Mouse (Mus musculus): Measurements from ENCODE around the gene Gm45021. TPM values are rescaled to one million over a fixed set of nuclear protein-coding genes. Genes with fewer than 3 reads are reported as not detected.

Gm45021 gene
- total RNA-seq, 2 experiments from 2014 or later, result not detected

DNA sequence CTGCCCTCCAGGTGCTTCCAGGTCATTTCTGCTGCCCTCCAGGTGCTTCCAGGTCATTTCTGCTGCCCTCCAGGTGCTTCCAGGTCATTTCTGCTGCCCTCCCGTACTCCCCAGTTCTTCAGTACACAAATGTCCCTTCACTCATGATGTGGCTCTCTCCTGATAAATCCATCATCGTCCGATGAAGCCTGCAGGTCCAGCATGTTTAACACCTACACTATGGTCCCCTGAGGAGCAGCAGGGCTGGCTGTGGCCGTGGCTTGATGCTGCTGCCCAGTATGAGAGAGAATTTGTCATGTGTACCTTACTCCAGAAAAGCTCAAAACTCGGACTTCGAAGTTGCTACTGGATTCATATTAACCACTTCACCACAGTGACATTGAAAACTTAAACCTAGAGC, 52.0 kb downstream of the Gm45021 start:
- no peak for DNase-seq
- intact Hi-C loops (cut with DNase I), result loop anchor here (10.0 kb wide), 1 partner anchor 313 kb away; no protein-coding TSS in a partner anchor

DNA sequence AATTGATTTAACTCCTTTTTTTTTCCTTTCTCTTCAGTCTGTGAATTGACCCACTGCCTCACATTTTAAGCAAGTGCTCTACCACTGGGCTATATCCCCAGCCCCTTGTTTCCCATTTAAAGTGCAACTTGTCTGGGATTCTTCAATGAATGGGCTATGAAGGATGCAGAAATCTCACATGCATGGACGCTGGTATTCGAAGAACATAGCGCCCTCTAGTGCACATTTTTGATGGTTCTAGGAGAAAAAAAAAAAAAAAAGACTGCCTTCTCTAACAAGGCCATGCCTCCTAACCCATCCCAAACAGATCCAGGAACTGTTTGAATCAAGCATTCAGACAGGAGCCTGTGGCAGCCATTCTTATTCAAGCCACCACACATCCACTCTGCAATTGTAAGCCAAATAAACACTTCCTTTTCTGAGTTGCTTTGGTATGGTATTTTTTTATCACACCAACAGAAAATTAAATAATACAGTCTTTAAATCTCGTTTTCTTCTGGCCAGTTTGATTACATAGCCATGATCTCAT, 53.4 kb downstream of the Gm45021 start:
- peak in 1 of 2 experiments; percentile 61 for DNase-seq
- intact Hi-C loops (cut with DNase I), result loop anchor here (2.0 to 10.0 kb wide), 2 partner anchors 96 to 312 kb away; no protein-coding TSS in a partner anchor

GRCm38 (mm10) chr6:48645660-48646308, 56.4 kb downstream of the Gm45021 start:
- DNase-seq, result peak; percentile 78 to 82
- intact Hi-C loops (cut with DNase I), result loop anchor here (1.0 to 10.0 kb wide), 8 partner anchors 29 to 467 kb away; partner anchors contain the start of genes Gimap4 and Gimap5

GRCm38 (mm10) chr6:48646309-48646690, 56.9 kb downstream of the Gm45021 start:
- intact Hi-C loops (cut with DNase I), result loop anchor here (2.0 to 10.0 kb wide), 5 partner anchors 29 to 309 kb away; partner anchors contain the start of genes Gimap4 and Gimap5
- DNase-seq, result no peak

GRCm38 (mm10) chr6:48646995-48647394, 57.6 kb downstream of the Gm45021 start, which contains the start of gene Gimap8:
Gimap8 (plus strand) TSS chr6:48647234.
- peak; percentile 61 to 67 for DNase-seq
- intact Hi-C loops (cut with DNase I), result loop anchor here (2.0 to 10.0 kb wide), 5 partner anchors 28 to 308 kb away; partner anchors contain the start of genes Gimap4 and Gimap5

- intact Hi-C loops (cut with DNase I), result loop anchor here (2.0 to 10.0 kb wide), 5 partner anchors 27 to 307 kb away; partner anchors contain the start of genes Gimap4 and Gimap5
- DNase-seq, result no peak
Measured at GRCm38 (mm10) chr6:48647611-48648010, 58.2 kb downstream of the Gm45021 start.

GRCm38 (mm10) chr6:48648779-48649178, 59.4 kb downstream of the Gm45021 start:
- intact Hi-C loops (cut with DNase I), result loop anchor here (5.0 to 10.0 kb wide), 2 partner anchors 209 to 306 kb away; no protein-coding TSS in a partner anchor
- no peak for DNase-seq

GRCm38 (mm10) chr6:48650041-48650440, 60.6 kb downstream of the Gm45021 start:
- intact Hi-C loops (cut with DNase I), result no loop called here
- no peak for DNase-seq

- no peak for DNase-seq
- intact Hi-C loops (cut with DNase I), result no loop called here
Measured at GRCm38 (mm10) chr6:48658721-48659120, 69.3 kb downstream of the Gm45021 start.

Other genes starting within 250 kb of the Gm45021 start
- 10 to 100 TPM; 24.9 to 26.5 TPM for gene Krba1, start 194.0 kb upstream of the Gm45021 start, total RNA-seq (2021)
- 10 to 100 TPM; 13.8 to 16.4 TPM for gene Zfp467, start 143.8 kb upstream of the Gm45021 start, total RNA-seq (2021)
- gene Sspo, start 141.4 kb upstream of the Gm45021 start, total RNA-seq (2021), result under 1 TPM; 0.43 to 0.51 TPM
- gene Atp6v0e2, start 52.0 kb upstream of the Gm45021 start, total RNA-seq (2021), result 10 to 100 TPM; 17.2 to 18.2 TPM
- 10 to 100 TPM; 12.9 to 14.5 TPM for gene Lrrc61, start 34.8 kb upstream of the Gm45021 start, total RNA-seq (2021)
- gene Rarres2, start 16.8 kb upstream of the Gm45021 start, total RNA-seq (2021), result 10 to 100 TPM; 87.7 to 93.2 TPM
- gene Repin1, start 4.3 kb downstream of the Gm45021 start, total RNA-seq (2021), result 10 to 100 TPM; 24.0 to 27.5 TPM
- gene Gm44965, start 4.3 kb downstream of the Gm45021 start, total RNA-seq (2021), result not detected
- 1 to 10 TPM; 8.2 to 8.3 TPM for gene Zfp775, start 12.5 kb downstream of the Gm45021 start, total RNA-seq (2021)
- gene AI854703, start 37.2 kb downstream of the Gm45021 start, total RNA-seq (2021), result under 1 TPM; 0.24 to 0.67 TPM
- gene Gimap8, start 57.6 kb downstream of the Gm45021 start, total RNA-seq (2021), result 10 to 100 TPM in 1 of 2 experiments, 1 to 10 TPM in 1; 8.6 to 11.0 TPM
- gene Gimap9, start 86.5 kb downstream of the Gm45021 start, total RNA-seq (2021), result 1 to 10 TPM; 4.2 to 6.4 TPM
- 10 to 100 TPM; 32.2 to 42.6 TPM for gene Gimap4, start 94.9 kb downstream of the Gm45021 start, total RNA-seq (2021)
- gene Gimap6, start 118.6 kb downstream of the Gm45021 start, total RNA-seq (2021), result 10 to 100 TPM; 48.0 to 53.9 TPM
- gene Gm28053, start 129.0 kb downstream of the Gm45021 start, total RNA-seq (2021), result 1 to 10 TPM; 3.5 to 7.9 TPM
- under 1 TPM; 0.22 to 0.24 TPM for gene Gimap7, start 129.0 kb downstream of the Gm45021 start, total RNA-seq (2021)
- 10 to 100 TPM; 14.6 to 15.7 TPM for gene Gimap1, start 149.4 kb downstream of the Gm45021 start, total RNA-seq (2021)
- 1 to 10 TPM; 8.3 to 9.0 TPM for gene Gimap5, start 156.6 kb downstream of the Gm45021 start, total RNA-seq (2021)
- under 1 TPM; 0.67 to 0.68 TPM for gene Gimap3, start 181.2 kb downstream of the Gm45021 start, total RNA-seq (2021)